12 mouse cellular contexts compared by ENCODE assay signal in genomic region chr11:34977861-34978260, GRCm38 (mm10).
DNase-seq lines count a peak whose midpoint lies in the region; ATAC-seq and TF ChIP-seq lines count a peak whose summit lies in the region.
"Had no signal": no experiment of that assay in that cellular context is flagged by ENCODE, and none has a peak within 500 bp of the region (broad histone marks: within the 10 kb centered on the region; RNA-seq: fewer than 3 reads in every experiment).

No protein-coding gene starts in this region.

- no peak overlapping the region for H3K9ac ChIP-seq in limb, embryonic 11.5 days (ENCODE audit: low read length)
- H3K9ac ChIP-seq: hindbrain, embryonic 12.5 days; lung, embryonic 14.5 days had no signal

- TF ChIP-seq CTCF in gastrocnemius, adult 2 months (IDR thresholded peaks at IDR 0.05): no peak

- H3K36me3 ChIP-seq in limb, embryonic 11.5 days (ENCODE audit: control insufficient read depth, insufficient read depth, low read length): no peaks in the 10 kb centered on the region
- H3K36me3 ChIP-seq in limb, embryonic 10.5 days: no peaks in the 10 kb centered on the region
- H3K36me3 ChIP-seq: hindbrain, embryonic 12.5 days; midbrain, embryonic 10.5 days had no signal

- ATAC-seq in limb, embryonic 11.5 days (ENCODE audit: insufficient number of reproducible peaks, low FRiP score, low TSS enrichment, low read depth): no peak

- H3K27me3 ChIP-seq in limb, embryonic 11.5 days (ENCODE audit: control insufficient read depth, insufficient read depth, low read length): no peaks in the 10 kb centered on the region
- no peaks in the 10 kb centered on the region for H3K27me3 ChIP-seq in limb, embryonic 10.5 days (ENCODE audit: low read depth, poor library complexity, severe bottlenecking)
- H3K27me3 ChIP-seq: hindbrain, embryonic 12.5 days had no signal

- H3K4me1 ChIP-seq in limb, embryonic 11.5 days (ENCODE audit: control insufficient read depth, insufficient read depth, low read length): peaks cover 2% of the 10 kb centered on the region; the same call in 1 of the 2 replicates
- H3K4me1 ChIP-seq in limb, embryonic 10.5 days: peaks cover 6% of the 10 kb centered on the region
- H3K4me1 ChIP-seq: hindbrain, embryonic 12.5 days; midbrain, embryonic 10.5 days had no signal

- H3K4me2 ChIP-seq in limb, embryonic 11.5 days (ENCODE audit: low read depth, severe bottlenecking): no peak overlapping the region
- H3K4me2 ChIP-seq: hindbrain, embryonic 12.5 days; lung, embryonic 14.5 days had no signal

- 89% methylated on average over 7 of the region's 7 CpGs for whole genome bisulfite sequencing in limb, embryonic 11.5 days
- 92% methylated on average over 7 of the region's 7 CpGs for WGBS in limb, embryonic 10.5 days

- no peaks in the 10 kb centered on the region for H3K9me3 ChIP-seq in limb, embryonic 11.5 days (ENCODE audit: control insufficient read depth, low read length)
- H3K9me3 ChIP-seq in limb, embryonic 10.5 days (replicated peaks): no peaks in the 10 kb centered on the region
- H3K9me3 ChIP-seq: hindbrain, embryonic 12.5 days; midbrain, embryonic 10.5 days had no signal

- DNase-seq in gastrocnemius, adult 2 months: no peak
- DNase-seq in gastrocnemius, postnatal 10 days: no peak
- peak; percentile 4 for DNase-seq in limb, embryonic 11.5 days (ENCODE audit: low spot score)
- no peak for DNase-seq in limb, embryonic 10.5 days (ENCODE audit: low spot score)
- DNase-seq in heart, postnatal 10 days: peak; percentile 50 to 64
- peak; percentile 36 to 60 for DNase-seq in kidney, postnatal 36 days
- no peak for DNase-seq in ovary, postnatal 10 days (ENCODE audit: low spot score)
- DNase-seq: gastrocnemius, postnatal 25 days; left cerebral cortex, postnatal 4 days; lung, embryonic 14.5 days had no signal

- no peak overlapping the region for H3K4me3 ChIP-seq in gastrocnemius, adult 2 months
- H3K4me3 ChIP-seq in limb, embryonic 11.5 days (ENCODE audit: low read depth, low read length): no peak overlapping the region
- H3K4me3 ChIP-seq in limb, embryonic 10.5 days: no peak overlapping the region
- H3K4me3 ChIP-seq: hindbrain, embryonic 12.5 days; midbrain, embryonic 10.5 days had no signal

- 0 out of 2 replicates have a peak overlapping the region, but pooled peaks have one; percentile 16 for H3K27ac ChIP-seq in gastrocnemius, adult 2 months
- no peak overlapping the region for H3K27ac ChIP-seq in limb, embryonic 11.5 days (replicated peaks; ENCODE audit: low read depth, low read length)
- H3K27ac ChIP-seq in limb, embryonic 10.5 days: no peak overlapping the region
- H3K27ac ChIP-seq: hindbrain, embryonic 12.5 days; midbrain, embryonic 10.5 days had no signal

- intact Hi-C loops in gastrocnemius, adult 2 months (cut with DNase I): no loop called here
- intact Hi-C loops in heart, postnatal 10 days (cut with DNase I): no loop called here

Comparison
In these comparisons a context has a peak if more than half of its experiments do, and no peak if none do; other contexts are left out.
1. DNase-seq: peak in limb, embryonic 11.5 days (single experiment), heart, postnatal 10 days (2 of 2) and kidney, postnatal 36 days (2 of 2); none in gastrocnemius, adult 2 months (single experiment), gastrocnemius, postnatal 10 days (single experiment), limb, embryonic 10.5 days (single experiment) and ovary, postnatal 10 days (single experiment).